Mouse (Mus musculus) adrenal gland, adult 8-10 months (tissue): ENCODE data around the gene Gcm1. TPM values are rescaled to one million over a fixed set of nuclear protein-coding genes. Genes with fewer than 3 reads are reported as not detected.

ENCODE experiments used
- DNase-seq: peaks from one replicate; pipeline ENCODE4 v3.0.0; 2022
- total RNA-seq, 4 experiments: library from RNA; stranded (reverse); gene quantifications; 2 replicates each; pipeline ENCODE4 v1.2.4; 2022

Gcm1 gene
- total RNA-seq = not detected

DNA sequence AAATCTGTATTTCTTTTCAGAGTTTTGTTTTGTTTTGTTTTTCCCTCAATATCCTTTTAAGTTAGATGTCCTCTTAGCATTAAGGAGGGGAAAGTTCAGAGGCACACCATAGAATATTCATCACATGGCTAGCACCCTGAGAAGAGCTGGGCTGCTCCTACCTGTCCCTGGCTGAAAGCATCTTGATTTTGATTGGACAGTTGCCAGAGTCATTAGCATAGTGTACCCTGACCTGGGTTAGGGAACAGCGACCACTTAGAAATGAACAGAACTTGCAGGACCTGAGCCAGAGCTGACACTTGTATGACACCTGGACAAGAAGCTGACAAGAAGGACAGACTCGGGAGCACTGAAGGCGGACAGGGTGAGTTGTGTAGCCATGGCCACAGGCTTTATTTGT lies at the start of gene Gcm1:
Gene Gcm1 (plus strand): TSS at position 248 of the 400 bp plus-strand sequence.
- DNase-seq = no peak

DNA sequence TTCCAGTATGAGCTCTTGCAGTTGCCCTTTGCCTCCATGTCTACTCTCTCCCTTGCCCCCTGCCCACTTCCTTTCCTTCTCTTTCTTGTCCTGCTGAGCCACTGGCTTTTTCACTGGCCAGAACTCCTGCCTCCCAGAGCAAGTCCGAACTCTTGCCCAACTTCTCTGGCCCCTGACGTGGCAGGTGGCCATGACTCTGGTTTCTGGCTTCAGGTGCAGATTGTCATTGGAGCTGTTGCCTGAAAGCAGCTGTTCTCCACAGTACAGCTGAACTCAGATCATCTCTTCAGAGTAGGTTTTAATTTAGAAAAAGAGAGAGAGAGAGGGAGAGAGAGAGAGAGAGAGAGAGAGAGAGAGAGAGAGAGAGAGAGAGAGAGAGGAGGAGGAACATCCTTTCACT lies 48.4 kb upstream of the Gcm1 start:
- no peak for DNase-seq

DNA sequence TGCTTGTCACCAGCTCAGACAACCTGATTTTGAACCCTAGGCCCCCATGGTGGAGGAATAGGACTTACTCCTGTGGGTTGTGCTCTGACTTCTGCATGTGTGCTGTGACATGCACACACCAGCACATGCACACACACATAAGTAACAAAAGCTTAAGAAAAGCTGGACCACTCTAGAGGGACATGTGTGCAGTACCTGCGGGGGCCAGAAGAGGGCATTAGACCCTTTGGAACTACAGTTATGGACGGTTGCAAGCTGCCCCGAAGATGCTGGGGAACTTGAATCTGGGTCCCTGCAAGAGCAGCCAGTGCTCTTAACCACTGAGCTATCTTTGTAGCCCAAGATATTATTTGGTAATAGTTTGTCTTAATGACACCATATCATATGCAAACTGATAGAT lies 46.2 kb upstream of the Gcm1 start:
- no peak for DNase-seq

DNA sequence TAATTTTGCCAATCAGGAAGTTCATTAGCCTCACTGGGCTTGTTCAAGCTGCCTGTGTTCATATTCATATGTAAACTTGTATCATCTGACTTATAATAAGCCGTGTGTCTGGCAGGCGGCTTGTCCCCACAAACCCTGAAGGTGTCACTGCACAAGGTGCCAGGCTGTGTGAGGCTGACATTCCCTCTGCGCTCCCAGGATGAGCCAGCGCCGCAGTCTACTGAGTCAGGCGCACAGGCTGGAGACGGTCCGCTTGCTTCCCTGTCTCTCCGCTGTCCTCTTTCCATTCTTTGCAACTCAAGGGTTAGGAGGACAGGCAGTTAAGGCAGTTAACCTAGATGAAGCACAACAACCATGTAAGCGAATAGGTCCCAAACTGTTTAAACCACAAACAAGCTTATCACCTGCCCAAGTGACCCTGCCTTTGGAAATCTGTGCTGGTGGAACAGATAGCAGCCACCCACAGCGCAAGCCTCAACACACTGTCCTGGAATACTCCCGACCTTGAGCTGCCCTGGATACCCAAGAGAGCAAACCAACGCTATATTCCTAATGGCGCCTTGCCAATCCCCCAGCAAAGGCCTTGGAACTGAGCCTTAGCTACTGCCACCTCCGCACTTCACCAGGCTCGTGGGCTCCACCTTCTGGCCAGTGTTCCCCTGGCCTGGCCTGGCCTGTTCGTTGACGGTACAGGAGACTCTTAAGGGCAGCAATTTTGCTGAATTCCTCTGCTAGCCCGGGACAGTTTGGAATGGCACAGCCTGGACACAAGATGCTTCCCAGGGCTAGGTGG lies 45.3 kb upstream of the Gcm1 start:
- DNase-seq = peak; percentile 88

DNA sequence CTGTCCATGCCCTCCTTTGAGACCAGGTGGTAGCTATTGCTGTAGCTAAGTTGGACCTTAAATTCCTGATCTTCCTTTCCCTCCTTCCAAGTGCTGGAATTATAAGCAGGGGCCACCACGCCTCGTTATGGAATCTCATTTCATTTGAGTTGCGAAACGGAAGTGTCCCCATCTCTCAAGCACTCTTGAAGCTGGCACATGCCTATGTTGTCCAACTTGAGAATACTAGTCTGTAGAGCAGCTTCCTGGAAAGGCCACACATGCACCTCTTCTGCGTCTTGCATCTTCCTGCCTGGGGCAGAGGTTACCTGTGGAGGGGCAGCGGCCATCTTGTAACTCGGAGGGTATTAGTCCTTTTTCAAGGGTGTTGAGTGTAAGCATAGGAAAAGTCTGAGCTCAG lies 42.3 kb upstream of the Gcm1 start:
- no peak for DNase-seq

DNA sequence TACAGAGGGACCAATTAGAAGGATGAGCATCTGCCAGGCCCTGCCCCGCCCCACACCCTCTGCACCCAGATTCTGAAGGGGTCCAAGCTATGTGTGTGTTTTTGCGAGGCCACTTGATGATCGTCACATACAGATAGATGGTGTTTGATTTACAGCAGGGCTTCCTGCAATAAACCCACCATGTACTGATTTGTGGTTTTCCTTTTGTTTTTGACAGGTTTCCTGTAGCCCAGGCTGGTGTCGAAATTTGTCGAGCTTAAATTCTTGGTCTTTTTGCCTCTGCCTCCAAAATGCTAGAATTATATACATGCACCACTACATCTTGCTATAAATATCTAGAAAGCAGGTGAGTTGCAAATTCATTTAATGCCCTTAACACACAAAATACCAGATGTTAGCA lies 41.5 kb upstream of the Gcm1 start:
- DNase-seq = no peak

DNA sequence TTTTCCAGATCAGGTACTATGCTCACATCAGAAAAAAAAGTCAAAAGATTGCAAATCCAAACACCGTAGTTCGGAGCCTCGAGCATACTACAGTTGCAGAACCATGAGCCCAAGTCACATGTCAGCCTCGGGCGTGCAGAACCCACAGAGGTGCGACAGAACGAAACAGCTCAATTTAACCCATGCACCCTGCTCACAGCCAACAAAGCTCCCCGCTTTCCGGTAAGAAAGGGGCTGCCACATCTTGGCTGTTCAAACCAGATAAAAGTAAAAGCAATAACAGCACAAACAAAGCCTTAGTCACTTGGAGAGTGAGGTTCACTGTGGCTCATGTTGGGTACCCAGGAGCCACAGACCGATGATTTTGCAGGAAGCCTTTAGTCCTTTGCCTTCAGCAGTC lies 41.0 kb upstream of the Gcm1 start:
- no peak for DNase-seq

DNA sequence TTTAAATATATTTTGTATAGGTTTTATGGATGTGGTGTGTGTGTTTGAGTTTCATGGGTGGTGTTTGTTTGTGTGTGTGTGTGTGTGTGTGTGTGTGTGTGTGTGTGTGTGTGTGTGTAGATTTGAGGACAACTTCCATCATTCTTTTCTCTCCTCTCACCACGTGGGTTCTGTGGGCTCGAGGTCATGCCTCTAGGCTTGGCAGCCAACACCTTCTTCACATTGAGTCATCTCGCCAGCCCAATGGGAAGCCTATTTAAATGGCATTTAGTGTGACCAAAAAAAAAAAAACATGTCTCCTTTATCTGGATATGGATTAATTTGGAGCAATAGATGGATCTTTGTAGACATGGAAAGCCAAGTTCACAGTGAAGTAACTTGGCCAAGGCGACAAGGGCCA lies 39.7 kb upstream of the Gcm1 start:
- no peak for DNase-seq

DNA sequence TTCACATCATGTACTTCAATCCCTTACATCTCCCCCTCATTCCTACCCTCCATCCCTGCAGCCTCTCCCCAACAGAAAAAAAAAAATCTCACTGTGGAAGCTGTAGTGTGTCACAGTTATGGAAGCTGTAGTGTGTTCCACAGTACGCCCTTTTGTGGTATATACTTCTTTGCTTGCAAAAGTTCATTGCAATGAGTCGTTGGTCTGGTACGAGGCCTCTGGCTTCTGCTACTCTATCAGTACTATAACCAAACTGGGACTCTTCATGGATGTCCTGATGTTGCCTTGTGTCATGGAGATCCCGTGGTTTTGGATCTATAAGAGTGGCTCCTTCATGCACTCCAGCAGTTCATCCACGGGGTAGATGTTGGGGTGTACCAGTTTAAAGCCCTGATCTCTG lies 39.0 kb upstream of the Gcm1 start:
- DNase-seq = no peak

DNA sequence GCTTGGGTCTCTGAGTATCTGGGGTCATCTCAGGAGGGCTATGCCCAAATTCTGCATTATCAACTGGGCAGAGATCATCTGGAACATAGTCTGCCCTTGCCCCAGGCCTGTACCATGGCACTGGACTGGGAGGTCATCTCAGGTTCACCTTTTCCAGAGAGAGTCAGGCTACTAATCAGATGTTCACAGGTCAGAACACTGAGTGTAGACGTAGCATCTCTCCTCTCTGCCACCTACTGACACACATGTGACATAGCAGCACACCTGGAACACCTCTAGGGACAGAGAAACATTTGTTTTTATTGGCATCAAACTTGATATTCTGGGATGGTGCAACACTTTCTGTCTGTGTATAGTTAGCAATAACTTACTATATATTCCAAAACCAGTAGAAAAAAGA lies 37.9 kb upstream of the Gcm1 start:
- no peak for DNase-seq

DNA sequence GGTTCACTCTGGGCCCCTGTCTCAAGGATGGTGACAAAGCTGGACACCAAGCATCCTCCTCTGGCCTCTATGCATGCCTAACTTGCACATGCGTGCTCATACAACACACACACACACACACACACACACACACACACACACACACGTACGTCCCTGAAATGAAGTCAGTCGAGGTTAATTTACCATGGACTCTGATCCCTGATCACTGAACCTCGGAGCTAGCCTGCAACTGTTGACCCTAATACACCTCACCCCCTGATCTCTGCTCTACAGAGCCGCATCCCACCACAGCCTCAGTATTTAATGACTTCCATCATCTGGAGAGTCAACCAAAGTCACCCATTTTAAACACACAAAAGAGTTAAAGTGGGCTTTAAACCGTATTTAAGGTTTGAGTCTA lies 35.9 kb upstream of the Gcm1 start:
- no peak for DNase-seq

DNA sequence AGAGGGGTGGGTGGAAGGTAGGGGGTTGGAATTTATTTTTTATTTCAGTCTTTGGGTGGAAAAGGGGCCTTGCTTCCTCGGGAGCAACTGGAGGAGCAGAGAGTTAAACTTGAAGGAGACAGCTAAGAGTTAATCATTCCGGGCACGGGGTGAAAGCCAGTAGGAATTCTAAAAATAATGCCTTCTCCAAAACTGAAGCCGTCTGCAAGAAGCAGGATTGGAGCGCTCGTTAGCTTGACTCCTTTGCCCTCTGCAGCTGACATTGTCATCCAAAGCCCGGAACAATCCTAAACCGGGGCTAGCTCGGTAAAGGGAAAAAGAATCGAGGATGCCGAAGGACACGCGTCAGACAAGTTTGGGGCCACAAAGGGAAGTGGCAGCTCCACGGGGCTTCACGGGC lies 35.4 kb upstream of the Gcm1 start:
- no peak for DNase-seq

DNA sequence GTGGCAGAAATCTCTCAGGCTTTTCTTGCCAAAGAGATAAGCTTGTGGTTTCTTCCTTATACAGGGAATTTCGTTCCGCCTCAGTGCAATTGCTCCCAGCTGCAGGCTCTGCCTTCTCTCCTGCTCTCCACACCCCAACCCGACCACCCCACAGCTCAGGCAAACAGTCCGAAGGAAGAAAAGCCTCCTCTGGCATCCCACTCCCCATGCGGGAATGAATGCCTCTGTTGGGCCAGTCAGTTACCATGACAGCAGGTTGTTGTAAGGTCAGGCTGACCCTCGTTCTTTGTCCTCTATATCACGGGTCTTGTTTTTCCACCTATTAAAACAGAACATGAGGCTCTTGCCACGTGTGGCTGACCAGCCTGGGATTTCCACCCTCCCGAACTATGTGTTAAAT lies 30.5 kb upstream of the Gcm1 start:
- no peak for DNase-seq

DNA sequence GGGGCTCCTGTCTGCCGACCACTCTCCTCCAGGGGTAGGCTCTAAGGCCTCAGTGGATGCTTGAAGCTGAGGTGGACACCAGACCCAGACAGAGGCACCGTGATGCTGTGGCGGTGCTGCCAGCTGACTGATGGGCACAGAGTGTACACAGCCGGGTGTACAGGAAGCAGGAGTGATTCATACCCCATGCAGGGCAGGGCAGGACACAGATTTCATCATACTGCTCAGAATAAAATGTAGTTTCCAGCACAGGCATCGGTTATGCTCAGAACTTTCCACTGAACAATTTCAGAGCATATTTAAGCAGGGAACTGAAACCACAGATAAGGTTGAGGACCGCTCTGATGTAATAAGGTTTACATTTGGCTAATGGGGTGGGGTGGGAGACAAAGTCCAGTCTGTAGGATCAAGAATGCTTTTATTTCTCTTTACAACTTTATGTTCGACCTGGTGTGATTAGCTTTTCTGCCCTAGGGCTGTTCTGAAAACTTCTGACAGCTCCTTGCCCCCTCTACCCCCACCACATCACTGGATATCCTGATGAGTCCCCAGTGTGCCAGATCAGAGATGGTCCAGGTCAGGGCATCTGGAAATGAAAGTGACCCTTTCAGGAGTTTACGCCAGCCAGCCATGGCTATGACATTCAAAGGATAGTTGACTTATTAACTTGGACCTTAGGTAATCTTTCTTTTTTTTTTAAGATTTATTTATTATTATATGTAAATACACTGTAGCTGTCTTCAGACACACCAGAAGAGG lies 29.4 kb upstream of the Gcm1 start:
- DNase-seq = peak; percentile 57

DNA sequence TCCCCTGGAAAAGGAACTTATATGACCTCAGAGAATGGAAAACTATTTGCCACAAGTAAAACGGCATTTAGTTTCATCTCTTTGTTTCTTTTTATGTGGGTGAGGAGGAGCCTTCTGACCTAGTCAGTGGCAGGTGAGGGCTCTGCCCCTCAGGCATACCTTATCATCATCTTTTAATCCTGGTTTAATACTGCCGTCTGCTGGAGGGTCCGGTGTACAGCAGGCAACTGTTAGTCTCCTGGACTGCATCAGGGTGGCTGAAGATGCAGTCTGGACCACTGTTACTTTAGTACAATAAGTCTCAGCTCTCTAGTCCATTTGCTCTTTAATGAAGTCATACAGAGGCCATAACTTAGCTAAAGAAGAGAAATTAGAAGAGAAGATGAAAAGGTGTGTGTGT lies 26.9 kb upstream of the Gcm1 start:
- no peak for DNase-seq

DNA sequence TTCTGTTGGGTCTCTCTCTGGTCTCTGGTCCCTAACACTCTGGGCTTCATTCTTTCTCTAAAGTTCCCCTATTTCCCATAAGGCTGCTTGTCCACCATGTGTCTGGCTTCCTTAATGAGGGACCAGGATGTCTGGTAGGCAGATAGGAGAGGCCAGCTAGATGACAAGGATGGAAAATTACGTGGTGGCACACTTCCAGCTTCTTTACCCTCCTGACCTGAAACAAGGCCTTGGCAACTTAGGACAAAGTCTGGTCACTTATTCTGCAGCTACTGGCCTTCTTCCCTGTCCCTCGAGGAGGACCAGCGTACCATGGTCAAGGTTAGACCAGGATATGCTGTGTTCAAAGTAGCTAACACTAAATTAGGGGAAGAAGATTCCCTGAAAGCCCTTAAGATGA lies 24.6 kb upstream of the Gcm1 start:
- peak; percentile 57 for DNase-seq

DNA sequence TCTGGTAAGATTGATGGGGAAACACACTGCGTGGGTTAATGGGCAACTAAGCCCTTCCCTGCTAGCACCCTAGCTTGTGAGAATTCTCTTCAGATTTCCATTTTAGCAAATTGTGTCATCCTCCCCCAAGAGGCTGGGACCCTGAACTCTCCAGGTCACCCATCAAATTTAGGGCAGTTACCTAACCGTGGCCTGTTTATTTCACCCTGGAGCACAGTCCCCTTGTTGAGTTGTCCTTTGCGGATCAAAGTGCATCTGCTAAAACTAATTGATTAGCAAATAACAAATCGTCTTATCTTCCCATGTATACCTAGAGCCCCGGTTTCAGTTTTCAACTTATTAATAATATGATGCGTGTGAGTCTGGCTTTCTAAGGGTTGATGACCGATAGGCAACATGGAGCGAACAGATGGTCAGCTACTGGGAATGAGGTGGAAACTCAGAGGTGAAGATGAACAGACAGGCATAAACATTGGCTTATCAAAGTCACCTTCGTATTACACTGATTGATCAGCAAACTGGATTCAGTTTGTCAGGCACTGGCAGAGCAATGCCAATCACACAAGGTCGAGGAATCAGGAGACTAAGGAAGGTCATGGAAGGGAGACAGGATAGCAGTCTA lies 20.8 kb upstream of the Gcm1 start:
- DNase-seq = no peak

DNA sequence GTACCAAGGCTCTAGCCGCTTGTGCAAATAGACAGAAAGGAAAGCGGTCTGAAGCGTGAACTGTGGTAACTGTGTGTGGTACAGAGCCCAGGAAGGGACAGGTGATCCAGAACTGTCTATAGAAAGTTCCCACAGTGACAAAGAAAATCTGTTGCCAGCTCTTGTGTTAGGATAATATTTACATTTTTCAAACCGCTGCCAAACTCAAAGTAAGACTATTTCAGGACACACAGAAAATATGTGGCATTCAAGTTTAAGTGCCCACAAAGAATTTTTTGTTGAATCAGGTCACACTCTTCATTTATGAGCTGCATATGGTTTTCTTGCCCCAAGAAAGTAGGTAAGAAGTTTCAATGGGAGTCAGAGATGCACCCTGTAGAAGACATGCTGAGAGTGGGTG lies 18.8 kb upstream of the Gcm1 start:
- DNase-seq = no peak

DNA sequence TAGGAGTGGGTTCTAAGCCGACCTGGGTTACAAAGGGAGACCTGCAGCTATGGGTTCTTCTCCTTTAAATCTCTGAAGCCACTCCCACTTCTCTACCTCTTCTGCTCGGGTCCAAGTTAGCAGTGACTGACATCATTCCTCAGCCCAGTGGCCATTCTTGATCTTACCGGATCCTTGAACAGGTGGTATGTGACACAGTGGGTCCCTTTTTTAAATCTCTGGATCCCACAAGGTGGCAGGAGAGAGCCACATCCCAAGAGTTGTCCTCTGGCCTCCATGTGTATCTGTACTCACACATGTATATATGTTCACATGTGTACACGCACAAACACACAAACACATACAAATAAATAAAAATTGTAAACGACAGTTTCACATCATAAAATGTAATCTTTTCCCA lies 16.4 kb upstream of the Gcm1 start:
- no peak for DNase-seq

DNA sequence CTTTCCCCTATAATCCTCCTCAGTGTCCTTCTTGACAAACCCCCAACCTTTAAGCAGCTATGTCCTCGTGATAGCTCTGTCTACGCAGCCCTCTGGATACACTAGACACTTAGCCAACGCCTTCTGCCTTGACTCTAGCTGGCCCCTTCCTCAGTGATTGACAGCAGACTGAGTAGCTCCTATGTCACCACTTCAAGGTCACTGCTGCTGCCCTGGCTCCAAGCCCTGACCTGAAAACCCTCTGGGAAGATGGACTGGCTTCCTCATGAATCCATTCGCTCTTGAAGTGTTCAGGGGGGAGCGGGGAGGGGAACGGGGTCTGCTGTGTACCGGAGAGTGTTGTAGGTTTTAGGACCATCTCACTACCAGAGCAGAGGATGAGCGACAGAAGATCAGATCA lies 15.9 kb upstream of the Gcm1 start:
- no peak for DNase-seq

DNA sequence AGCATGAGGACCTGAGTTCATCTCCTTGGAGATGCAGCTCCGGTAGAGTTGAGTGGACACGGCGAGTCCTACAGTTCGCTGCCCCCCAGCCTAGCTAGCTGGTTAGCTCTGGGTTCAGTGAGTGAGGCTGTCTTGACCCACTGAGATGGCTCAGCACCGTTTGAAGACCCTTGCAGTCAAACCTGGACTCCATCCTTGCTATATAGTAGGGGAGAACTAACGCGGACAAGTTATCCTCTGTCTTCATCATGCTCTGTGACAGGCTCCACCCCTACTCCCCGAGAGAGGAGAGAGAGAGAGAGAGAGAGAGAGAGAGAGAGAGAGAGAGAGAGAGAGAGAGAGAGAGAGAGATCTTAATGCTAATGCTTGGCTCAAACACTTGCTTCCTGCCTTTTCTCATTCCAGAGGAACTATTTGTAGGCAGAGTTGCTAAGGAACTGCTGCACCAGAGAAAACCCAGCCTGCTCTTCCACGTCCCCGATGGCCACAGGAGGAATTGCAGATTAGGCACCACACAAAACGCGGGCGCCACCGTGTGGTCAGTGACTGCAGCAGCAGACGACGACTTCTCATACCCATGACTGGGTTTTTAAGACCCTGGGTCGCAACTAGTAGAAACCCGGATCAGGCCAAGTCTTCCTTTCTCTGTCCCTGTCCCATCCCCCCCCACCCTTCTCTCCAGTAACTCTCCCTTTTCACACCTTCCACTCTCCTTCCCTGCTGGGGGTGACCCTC lies 12.8 kb upstream of the Gcm1 start:
- peak; percentile 46 for DNase-seq

DNA sequence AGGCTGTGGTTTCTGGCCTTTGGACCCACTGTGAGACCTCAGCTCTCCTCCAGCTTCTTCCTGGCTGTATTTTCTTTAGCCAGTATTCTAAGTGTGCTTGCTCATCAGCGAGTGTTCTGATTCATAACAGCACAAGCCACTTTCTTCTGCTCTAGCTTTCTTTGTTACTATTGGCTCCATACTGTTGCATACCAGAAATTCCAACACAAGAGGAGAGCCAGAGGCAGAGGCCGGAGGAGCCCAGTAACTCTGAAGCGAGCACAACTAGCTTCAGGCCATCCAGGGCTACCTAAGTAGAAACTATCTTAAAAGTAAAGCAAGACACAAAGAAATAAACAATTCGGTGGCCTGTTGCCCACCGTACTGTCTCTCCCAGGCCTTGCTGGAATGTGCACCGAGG lies 6.6 kb upstream of the Gcm1 start:
- DNase-seq = no peak

DNA sequence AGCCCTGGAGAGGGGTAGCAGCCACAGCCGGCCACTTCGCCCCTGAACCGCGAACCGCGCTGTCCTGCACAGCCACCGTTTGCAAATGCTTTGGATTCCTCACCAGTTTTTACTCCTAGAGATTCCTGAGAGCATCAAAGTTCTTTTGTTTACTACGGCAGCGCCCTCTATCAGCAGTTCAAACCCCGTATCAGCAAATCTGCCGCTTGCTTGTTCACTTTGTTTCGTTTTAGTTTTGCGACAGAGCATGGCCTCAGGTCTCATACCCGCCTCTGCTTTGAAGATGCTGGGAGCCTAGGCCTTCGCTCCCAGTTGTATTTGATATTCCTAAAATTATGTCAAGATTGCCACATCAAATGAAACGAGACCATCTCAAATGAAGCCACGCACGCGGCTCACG lies 5.0 kb upstream of the Gcm1 start:
- no peak for DNase-seq
